Mouse (Mus musculus): ENCODE results near the gene Nanos3.

The Nanos3 gene

GRCm38 (mm10) chr8:84201545-84202245, 16.7 kb upstream of the Nanos3 start:
- DNase-seq (ENCODE audit: low read depth, low spot score): no peak

GRCm38 (mm10) chr8:84200652-84201544, 15.9 kb upstream of the Nanos3 start:
- DNase-seq (ENCODE audit: low read depth, low spot score): no peak

- DNase-seq (ENCODE audit: low read depth, low spot score): no peak
These were observed 15.1 kb upstream of the Nanos3 start for GRCm38 (mm10) chr8:84200126-84200555.

DNA sequence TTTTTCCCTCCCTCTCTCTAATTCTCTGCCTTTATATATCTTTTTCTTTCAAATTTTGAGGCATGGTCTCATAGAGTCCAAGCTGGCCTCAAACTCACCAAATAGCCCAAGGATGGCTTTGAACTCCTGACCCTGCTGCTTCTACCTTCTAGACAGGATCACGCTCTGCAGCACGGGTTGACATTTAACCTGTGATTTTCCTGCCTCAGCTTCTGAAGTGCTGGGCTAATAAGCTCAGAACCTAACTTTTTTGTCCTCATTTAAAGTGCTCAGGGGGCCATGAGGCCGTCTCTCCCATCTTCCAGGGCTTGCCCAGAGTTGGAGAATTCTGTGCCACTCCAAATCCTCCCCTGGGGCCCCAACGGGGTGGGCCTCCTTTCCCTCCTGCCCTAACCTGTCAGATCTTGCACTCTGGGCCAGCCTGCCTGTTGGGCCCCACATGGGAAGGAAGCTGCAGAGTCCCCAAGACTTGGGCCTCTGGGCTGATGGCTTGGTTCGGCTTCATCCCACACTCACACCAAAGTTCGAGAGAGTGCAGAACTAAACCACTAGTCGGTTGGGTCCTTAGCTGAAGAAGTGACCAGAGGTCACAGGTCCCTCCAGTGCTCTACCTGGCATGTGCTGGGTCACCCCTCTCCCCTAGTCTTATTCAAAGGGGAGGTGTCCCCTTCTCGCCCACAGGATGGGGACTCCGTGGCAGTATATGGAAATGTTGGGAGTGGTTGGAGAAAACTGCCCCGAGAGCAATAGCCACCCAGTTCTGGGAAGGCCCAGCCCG, 14.5 kb upstream of the Nanos3 start:
- DNase-seq (ENCODE audit: low read depth, low spot score): no peak

DNA sequence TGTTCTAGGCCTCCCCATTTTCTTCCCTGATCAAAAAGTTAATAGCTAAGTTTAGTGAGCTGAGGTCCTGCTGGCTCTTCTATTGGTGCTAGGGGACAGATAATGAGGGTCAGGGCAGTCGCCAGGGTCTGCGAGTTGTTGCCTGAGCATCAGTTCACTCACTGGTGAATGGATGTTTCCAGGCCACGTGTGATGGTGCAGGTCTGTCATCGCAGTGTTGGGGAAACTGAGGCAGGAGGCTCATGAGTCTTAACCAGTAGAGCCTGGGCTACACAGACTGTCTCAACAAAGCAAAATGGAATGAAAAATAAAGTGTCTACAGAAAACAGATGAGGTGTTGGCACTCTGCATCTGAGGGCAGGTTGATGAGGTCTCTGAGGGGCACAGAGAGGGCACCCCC, 13.9 kb upstream of the Nanos3 start:
- DNase-seq (ENCODE audit: low read depth, low spot score): no peak

GRCm38 (mm10) chr8:84197922-84198774, 13.1 kb upstream of the Nanos3 start:
- DNase-seq (ENCODE audit: low read depth, low spot score): peak; percentile 82

DNA sequence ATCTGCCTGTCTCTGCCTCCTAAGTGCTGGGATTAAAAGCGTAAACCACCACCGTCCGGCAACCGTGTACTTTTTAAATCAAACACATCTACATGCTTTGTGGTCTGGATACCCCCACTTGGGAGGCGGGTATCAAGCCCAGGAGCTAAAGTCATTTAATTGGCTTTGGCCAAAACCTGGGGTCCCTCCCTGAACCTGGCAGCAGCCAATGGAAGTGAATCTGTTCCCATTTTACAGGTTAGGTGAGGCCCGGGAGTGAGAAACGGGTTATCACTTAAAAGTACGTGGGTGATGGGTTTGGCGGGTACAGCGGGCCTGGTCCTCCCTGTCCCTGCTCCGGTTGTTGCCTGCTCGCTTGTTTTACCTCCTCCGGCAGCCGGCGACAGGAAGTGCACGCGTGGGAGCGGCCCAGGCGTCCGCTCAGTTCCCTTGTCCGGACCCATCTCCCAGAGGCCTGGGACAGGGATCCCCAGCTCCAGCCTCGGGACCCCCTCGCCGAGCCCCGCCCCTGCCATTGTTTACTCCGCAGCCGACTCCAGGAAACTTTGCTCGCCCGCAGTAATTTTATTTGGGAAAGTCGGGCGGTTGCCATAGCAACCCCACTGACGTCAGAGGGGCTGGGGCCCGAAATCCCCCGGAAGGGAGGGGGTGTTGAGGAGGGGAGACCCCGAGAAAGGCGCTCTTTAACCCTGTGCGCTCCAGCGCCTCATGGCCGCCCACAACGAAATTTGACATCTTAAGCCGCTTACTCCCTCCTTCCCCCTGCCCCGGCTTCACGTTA, 12.3 kb upstream of the Nanos3 start:
- peak; percentile 94 for DNase-seq (ENCODE audit: low read depth, low spot score)

GRCm38 (mm10) chr8:84194224-84194743, 9.3 kb upstream of the Nanos3 start:
- DNase-seq (ENCODE audit: low read depth, low spot score): no peak

GRCm38 (mm10) chr8:84193566-84193965, 8.5 kb upstream of the Nanos3 start:
- DNase-seq (ENCODE audit: low read depth, low spot score): no peak

- DNase-seq (ENCODE audit: low read depth, low spot score): no peak
These were observed 8.1 kb upstream of the Nanos3 start for GRCm38 (mm10) chr8:84193161-84193560.

- DNase-seq (ENCODE audit: low read depth, low spot score): no peak
These were observed 7.5 kb upstream of the Nanos3 start for GRCm38 (mm10) chr8:84192555-84192954.

- no peak for DNase-seq (ENCODE audit: low read depth, low spot score)
These were observed 7.0 kb upstream of the Nanos3 start for GRCm38 (mm10) chr8:84192023-84192422.

DNA sequence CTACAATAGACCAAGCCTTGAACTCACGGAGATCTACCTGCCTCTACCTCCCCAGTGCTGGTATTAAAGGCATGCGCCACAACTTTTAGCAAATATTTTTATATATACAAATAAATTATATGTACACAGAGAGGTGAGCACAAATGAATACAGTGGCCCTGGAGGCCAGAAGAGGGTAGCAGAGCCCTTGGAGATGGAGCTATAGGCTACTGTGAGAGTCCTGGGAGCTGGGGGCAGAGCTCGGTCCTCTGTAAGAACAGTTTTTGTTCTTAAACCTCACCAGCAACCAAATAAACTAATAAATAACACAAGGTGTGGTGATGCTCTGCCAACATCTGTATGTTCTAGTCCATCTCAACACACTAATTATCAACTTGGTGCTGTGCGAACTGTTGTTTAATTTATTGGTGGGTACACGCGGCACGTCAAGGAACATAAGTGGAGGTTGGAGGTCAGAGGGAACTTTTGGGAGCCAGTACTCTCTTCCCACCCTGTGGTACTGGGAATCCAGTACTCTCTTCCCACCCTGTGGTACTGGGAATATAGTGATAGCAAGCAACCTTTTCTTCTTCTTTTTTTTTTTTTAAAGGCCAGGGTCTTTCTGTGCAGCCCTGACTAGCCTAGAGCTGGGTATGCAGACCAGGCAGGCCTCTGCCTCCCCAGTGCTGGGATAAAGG, 5.3 kb upstream of the Nanos3 start:
- no peak for DNase-seq (ENCODE audit: low read depth, low spot score)

DNA sequence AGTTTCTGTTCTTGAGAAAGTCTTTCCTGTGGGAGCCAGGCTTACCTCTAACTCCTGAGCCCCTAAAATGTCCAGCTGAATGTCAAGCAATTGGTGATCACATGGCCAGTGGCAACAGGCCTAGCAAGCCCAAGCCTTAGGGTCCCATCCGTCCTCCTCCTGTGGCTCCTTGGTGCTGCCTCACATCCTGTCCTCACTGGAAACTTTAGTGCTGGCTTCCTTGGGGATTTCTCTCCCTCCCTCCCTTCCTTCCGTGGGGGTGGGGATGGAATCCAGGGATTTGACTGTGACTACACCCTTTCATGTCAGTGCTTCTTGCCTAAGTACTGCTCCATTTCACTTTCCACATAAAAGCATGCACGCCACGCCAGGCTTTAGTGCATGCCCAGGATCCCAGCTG, 4.6 kb upstream of the Nanos3 start:
- DNase-seq (ENCODE audit: low read depth, low spot score): no peak

GRCm38 (mm10) chr8:84188671-84189070, 3.7 kb upstream of the Nanos3 start:
- DNase-seq (ENCODE audit: low read depth, low spot score): no peak

- DNase-seq (ENCODE audit: low read depth, low spot score): no peak
These were observed 2.2 kb upstream of the Nanos3 start for GRCm38 (mm10) chr8:84187065-84187755.

DNA sequence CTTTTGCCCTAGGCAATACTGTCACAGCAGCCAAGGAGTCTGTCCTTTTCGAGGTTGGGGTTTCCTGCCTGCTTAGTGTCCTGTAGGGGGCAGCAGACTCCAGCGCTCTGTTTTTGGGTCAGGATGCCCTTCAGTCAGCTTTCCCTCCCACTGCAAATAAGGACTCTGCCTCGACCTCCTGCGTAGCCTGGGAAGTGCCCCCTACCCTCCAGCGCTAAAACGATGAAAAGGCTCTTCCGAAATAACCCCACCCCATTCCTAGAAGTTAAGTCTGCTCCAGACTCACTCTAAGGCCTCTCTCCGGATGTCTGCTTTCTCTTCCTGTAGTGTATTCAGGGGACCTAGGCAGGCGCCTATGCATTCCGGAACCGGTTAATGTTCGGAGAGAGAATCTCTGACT, 1.5 kb upstream of the Nanos3 start:
- no peak for DNase-seq (ENCODE audit: low read depth, low spot score)

DNA sequence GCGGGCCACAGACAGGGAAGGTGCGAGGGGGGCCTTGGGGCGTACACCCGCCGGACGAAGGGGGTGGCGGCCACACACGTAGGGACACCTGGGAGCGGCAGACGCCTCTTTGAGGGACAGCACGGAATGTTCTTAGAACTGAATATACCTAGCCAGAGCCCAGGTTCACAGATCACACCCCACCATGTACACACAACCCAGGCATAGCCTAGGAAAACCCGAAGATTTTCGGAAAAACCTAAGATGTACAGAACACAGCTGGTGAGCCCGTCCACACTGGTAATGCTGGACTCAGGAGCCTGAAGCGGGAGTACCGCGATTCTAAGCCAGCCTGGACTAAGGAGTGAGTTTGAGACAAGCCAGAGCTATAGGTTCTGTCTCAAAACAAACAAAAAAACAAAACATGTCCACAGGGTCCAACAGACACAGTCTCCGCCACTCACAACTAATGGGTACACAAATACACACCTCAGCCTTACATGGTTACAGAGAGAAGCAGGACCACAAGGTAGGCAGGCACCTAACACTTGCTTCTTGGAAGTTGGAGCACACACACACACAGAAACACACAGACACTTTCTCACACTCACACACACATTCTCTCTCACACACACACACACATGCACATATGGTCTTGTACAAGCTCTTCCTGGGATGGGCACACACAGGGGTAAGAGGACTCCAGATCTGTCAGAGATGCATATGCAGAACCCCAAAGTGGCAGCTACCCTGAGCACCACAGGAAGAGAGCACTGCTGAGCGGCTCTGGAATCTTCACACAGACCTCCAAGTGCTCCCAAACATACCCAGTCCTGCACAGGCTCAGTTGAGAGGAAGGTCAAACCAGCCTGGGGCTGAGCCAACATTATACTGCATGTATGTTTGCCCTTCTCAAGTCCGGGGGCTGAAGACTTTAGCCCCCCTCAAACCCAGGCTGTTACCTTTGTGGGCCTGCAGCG, 653 bp downstream of the Nanos3 start:
- DNase-seq (ENCODE audit: low read depth, low spot score): no peak

Measured in embryo, embryonic 11.5 days (tissue).